Comparison of ENCODE assay signal across 8 mouse cellular contexts in genomic region chr17:57062011-57062521, GRCm38 (mm10). TPM values are rescaled to one million over a fixed set of nuclear protein-coding genes. Genes with fewer than 3 reads are reported as not detected.
DNase-seq lines count a peak whose midpoint lies in the region; ATAC-seq and TF ChIP-seq lines count a peak whose summit lies in the region.

No protein-coding gene starts in this region.

- H3K36me3 ChIP-seq in ES-Bruce4 (ENCODE audit: control insufficient read depth, insufficient read depth, low read length, poor library complexity, severe bottlenecking) = 0 out of 2 replicates have a peak, but pooled peaks cover 2% of the 10 kb centered on the region
- no peaks in the 10 kb centered on the region for H3K36me3 ChIP-seq in forebrain, embryonic 16.5 days (ENCODE audit: control insufficient read depth, insufficient read depth)
- peaks cover 5% of the 10 kb centered on the region for H3K36me3 ChIP-seq in midbrain, embryonic 10.5 days

- no peak overlapping the region for H3K27ac ChIP-seq in ES-Bruce4 (ENCODE audit: insufficient read depth, low read length)
- H3K27ac ChIP-seq in forebrain, embryonic 16.5 days (ENCODE audit: low read length) = no peak overlapping the region
- H3K27ac ChIP-seq in midbrain, embryonic 10.5 days (replicated peaks) = no peak overlapping the region

- peaks cover 10% of the 10 kb centered on the region for H3K4me1 ChIP-seq in ES-Bruce4 (ENCODE audit: control insufficient read depth, insufficient read depth, low read length)
- peaks cover 21% of the 10 kb centered on the region for H3K4me1 ChIP-seq in forebrain, embryonic 16.5 days (replicated peaks; ENCODE audit: control insufficient read depth, insufficient read depth, low read length)
- peaks cover 46% of the 10 kb centered on the region for H3K4me1 ChIP-seq in midbrain, embryonic 10.5 days

- no peak for TF ChIP-seq CTCF in ES-Bruce4 (IDR thresholded peaks at IDR 0.05; ENCODE audit: low read depth, low read length)

- no peak for TF ChIP-seq POLR2A in ES-Bruce4 (IDR thresholded peaks at IDR 0.05; ENCODE audit: insufficient read depth, low read length)

- ATAC-seq in forebrain, embryonic 16.5 days = no peak
- ATAC-seq in monocyte, adult 5-6 weeks (replicated peaks; ENCODE audit: insufficient number of reproducible peaks, low FRiP score, low TSS enrichment, poor library complexity, severe bottlenecking) = no peak
- no peak for ATAC-seq in frontal cortex, adult (ENCODE audit: low TSS enrichment)

- H3K9me3 ChIP-seq in ES-Bruce4 (replicated peaks; ENCODE audit: control insufficient read depth, insufficient read depth, low read length, poor library complexity, severe bottlenecking) = no peaks in the 10 kb centered on the region
- no peaks in the 10 kb centered on the region for H3K9me3 ChIP-seq in forebrain, embryonic 16.5 days (ENCODE audit: control insufficient read depth, low read length)
- H3K9me3 ChIP-seq in midbrain, embryonic 10.5 days (replicated peaks) = no peaks in the 10 kb centered on the region

- DNase-seq in B cell, adult 2 months = peak; percentile 66 to 71
- DNase-seq in kidney, postnatal 36 days = peak; percentile 87 to 89
- no peak for DNase-seq in midbrain, embryonic 10.5 days (ENCODE audit: low spot score)
- peak; percentile 73 for DNase-seq in thymus, postnatal 14 days

- peak overlapping the region; percentile 91 for H3K4me3 ChIP-seq in ES-Bruce4 (ENCODE audit: low read depth, low read length)
- peak overlapping the region; percentile 34 for H3K4me3 ChIP-seq in forebrain, embryonic 16.5 days (replicated peaks; ENCODE audit: low read length)
- peak overlapping the region; percentile 45 for H3K4me3 ChIP-seq in midbrain, embryonic 10.5 days

- H3K9ac ChIP-seq in ES-Bruce4 (ENCODE audit: low read depth, poor library complexity, severe bottlenecking) = peak overlapping the region; percentile 84
- no peak overlapping the region; the same call in 1 of the 2 replicates for H3K9ac ChIP-seq in forebrain, embryonic 16.5 days (replicated peaks; ENCODE audit: low read depth, low read length)

- no peaks in the 10 kb centered on the region for H3K27me3 ChIP-seq in ES-Bruce4 (ENCODE audit: control insufficient read depth, insufficient read depth, low read length, poor library complexity, severe bottlenecking)
- peaks cover 24% of the 10 kb centered on the region for H3K27me3 ChIP-seq in forebrain, embryonic 16.5 days (replicated peaks; ENCODE audit: control insufficient read depth, insufficient read depth, low read length)
- peaks cover 57% of the 10 kb centered on the region for H3K27me3 ChIP-seq in midbrain, embryonic 10.5 days (ENCODE audit: low read depth, poor library complexity, severe bottlenecking)

- TF ChIP-seq EP300 in ES-Bruce4 (IDR thresholded peaks at IDR 0.05; ENCODE audit: insufficient read depth, low read depth, low read length) = 0 out of 2 replicates have a peak, but pooled peaks have one; percentile 62

- H3K4me2 ChIP-seq in forebrain, embryonic 16.5 days (ENCODE audit: low read length) = peak overlapping the region; percentile 48

- WGBS in forebrain, embryonic 16.5 days = under 1% methylated on average over 38 of the region's 39 CpGs
- 1% methylated on average over 39 of the region's 39 CpGs for WGBS in midbrain, embryonic 10.5 days

RNA-seq across cellular contexts. Expression of gene Slc25a23, which starts 2.4 kb away (rescaled TPM):
- polyA plus RNA-seq in ES-Bruce4 (2011; ENCODE audit: insufficient read depth, insufficient read length, low read depth, missing spikeins) = 24.2 and 24.5 TPM in 2 replicates
- 27.8 and 33.4 TPM in 2 replicates for polyA plus RNA-seq in forebrain, embryonic 16.5 days (2015; fragmentation: Nextera tagmentation; extraction: Ambion mirVana)
- polyA plus RNA-seq in midbrain, embryonic 10.5 days (2016; fragmentation: Nextera tagmentation; extraction: Ambion mirVana) = 10.4 and 12.6 TPM in 2 replicates
- 0.21 to 1.7 TPM (median 1.3 TPM) in 3 replicates for total RNA-seq in monocyte, adult 5-6 weeks (2017)

RNA-seq across cellular contexts. Expression of gene Crb3, which starts 3.2 kb away (rescaled TPM):
- polyA plus RNA-seq in ES-Bruce4 (2011; ENCODE audit: insufficient read depth, insufficient read length, low read depth, missing spikeins) = 53.5 and 57.7 TPM in 2 replicates
- 1.5 and 2.1 TPM in 2 replicates for polyA plus RNA-seq in forebrain, embryonic 16.5 days (2015; fragmentation: Nextera tagmentation; extraction: Ambion mirVana)
- 1.2 and 1.5 TPM in 2 replicates for polyA plus RNA-seq in midbrain, embryonic 10.5 days (2016; fragmentation: Nextera tagmentation; extraction: Ambion mirVana)
- 1.4 TPM in 1 of 3 replicates, not detected in the others for total RNA-seq in monocyte, adult 5-6 weeks (2017)

RNA-seq across cellular contexts. Expression of gene Dennd1c, which starts 16.2 kb away (rescaled TPM):
- polyA plus RNA-seq in ES-Bruce4 (2011; ENCODE audit: insufficient read depth, insufficient read length, low read depth, missing spikeins) = 6.6 and 8.9 TPM in 2 replicates
- polyA plus RNA-seq in forebrain, embryonic 16.5 days (2015; fragmentation: Nextera tagmentation; extraction: Ambion mirVana) = 2.4 and 4.2 TPM in 2 replicates
- 1.5 and 2.3 TPM in 2 replicates for polyA plus RNA-seq in midbrain, embryonic 10.5 days (2016; fragmentation: Nextera tagmentation; extraction: Ambion mirVana)
- 32.3 to 86.7 TPM (median 48.3 TPM) in 3 replicates for total RNA-seq in monocyte, adult 5-6 weeks (2017)

RNA-seq across cellular contexts. Expression of gene Slc25a41, which starts 20.6 kb away (rescaled TPM):
- polyA plus RNA-seq in ES-Bruce4 (2011; ENCODE audit: insufficient read depth, insufficient read length, low read depth, missing spikeins) = not detected in 2 replicates
- polyA plus RNA-seq in forebrain, embryonic 16.5 days (2015; fragmentation: Nextera tagmentation; extraction: Ambion mirVana) = not detected in 2 replicates
- 0.10 TPM in 1 of 2 replicates, not detected in the other for polyA plus RNA-seq in midbrain, embryonic 10.5 days (2016; fragmentation: Nextera tagmentation; extraction: Ambion mirVana)
- total RNA-seq in monocyte, adult 5-6 weeks (2017) = not detected in 3 replicates

RNA-seq across cellular contexts. Expression of gene Tubb4a, which starts 25.5 kb away (rescaled TPM):
- 5.8 and 12.6 TPM in 2 replicates for polyA plus RNA-seq in ES-Bruce4 (2011; ENCODE audit: insufficient read depth, insufficient read length, low read depth, missing spikeins)
- polyA plus RNA-seq in forebrain, embryonic 16.5 days (2015; fragmentation: Nextera tagmentation; extraction: Ambion mirVana) = 285 and 318 TPM in 2 replicates
- polyA plus RNA-seq in midbrain, embryonic 10.5 days (2016; fragmentation: Nextera tagmentation; extraction: Ambion mirVana) = 68.7 and 128 TPM in 2 replicates
- total RNA-seq in monocyte, adult 5-6 weeks (2017) = 0.58 to 1.4 TPM in 2 of 3 replicates, not detected in the other

Comparison
In these comparisons a context has a peak if more than half of its experiments do, and no peak if none do; other contexts are left out.
1. H3K4me3 ChIP-seq: peak in every context shown above with its lines; median percentile 91 in ES-Bruce4; 45 in midbrain, embryonic 10.5 days; 34 in forebrain, embryonic 16.5 days.
2. RNA of gene Crb3, which starts 3.2 kb away (polyA plus RNA-seq): 53.5 to 57.7 TPM in ES-Bruce4; 1.5 to 2.1 TPM in forebrain, embryonic 16.5 days and 1.2 to 1.5 TPM in midbrain, embryonic 10.5 days; every median in the first group is over 10 times any median in the second.